Mouse (Mus musculus) v-Abl transformed pro-B cells (cell line): ENCODE measurements around the gene Asap2.

ENCODE experiments used
- in situ Hi-C, 2 experiments: fragments of 400-800 bp; cut with MboI; formaldehyde crosslinking; loops; one replicate each; pipeline ENCODE4 v1.15.1; 2025; ENCODE audit not compliant: unreplicated experiment in 2 of 2

Asap2 gene

GRCm38 (mm10) chr12:21130274-21130823, 140.1 kb downstream of the Asap2 start:
- in situ Hi-C loops: no loop called here

GRCm38 (mm10) chr12:21132537-21132936, 142.3 kb downstream of the Asap2 start:
- in situ Hi-C loops: no loop called here

GRCm38 (mm10) chr12:21133031-21133430, 142.8 kb downstream of the Asap2 start:
- in situ Hi-C loops: no loop called here

DNA sequence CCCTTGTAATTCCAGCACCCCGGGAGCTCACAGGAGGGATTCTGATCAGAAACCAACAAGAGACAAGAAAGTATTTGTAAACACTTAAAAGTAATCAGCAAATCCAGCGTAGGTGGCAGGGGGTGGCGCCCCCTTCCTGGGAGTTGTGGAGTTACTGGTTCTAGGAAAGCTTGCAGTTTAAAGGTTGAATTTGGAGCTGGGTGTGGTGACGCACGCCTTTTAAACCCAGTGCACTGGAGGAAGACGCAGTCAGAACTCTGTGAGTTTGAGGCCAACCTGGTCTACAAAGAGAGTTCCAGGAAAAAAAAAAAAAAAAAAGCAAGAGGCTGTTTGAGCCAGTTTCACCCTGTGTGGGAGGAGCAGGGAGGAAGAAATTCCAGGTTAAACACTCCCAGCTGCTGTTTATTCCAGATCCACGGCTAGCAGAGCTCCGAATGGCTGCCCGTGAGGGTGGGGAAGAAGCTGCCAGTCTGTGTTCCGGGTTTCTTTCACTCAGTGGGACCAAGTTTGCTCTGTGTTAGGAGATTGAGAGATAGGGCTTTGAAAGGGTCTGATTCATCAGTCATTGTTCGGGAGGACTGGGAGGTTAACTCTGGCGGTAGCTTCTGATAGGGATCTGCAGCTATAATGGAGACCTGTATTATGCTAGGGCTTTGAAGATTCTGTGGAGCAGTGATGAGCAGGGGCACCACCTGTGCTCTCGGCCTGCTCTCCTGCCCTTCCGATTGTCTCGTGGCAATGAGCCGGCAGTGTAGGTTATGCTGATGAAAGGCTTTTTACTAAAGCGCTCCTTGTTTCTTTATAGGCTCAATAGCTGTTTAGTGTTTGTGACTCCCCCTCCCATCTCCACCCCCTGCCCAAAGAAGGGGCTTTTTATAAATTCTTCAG, 144.0 kb downstream of the Asap2 start:
- in situ Hi-C loops: no loop called here

- in situ Hi-C loops: no loop called here
These were observed 145.6 kb downstream of the Asap2 start for GRCm38 (mm10) chr12:21135651-21136461.

DNA sequence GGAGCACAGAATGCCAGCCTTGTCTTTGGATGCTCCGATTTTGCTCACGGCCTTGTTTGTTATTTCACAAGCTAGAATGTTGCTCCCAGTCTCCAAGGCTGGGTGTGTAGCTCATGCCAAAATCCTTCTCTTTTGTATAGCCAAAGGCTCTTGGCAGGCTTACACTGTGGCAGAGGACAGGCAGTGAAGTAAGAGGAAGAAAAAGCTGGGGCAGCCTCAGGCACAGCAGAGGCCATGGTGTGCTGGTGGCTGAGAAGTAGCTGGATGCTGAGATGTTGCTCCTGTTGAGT, 146.1 kb downstream of the Asap2 start:
- in situ Hi-C loops: no loop called here

GRCm38 (mm10) chr12:21139560-21139959, 149.3 kb downstream of the Asap2 start:
- in situ Hi-C loops: no loop called here

- in situ Hi-C loops: no loop called here
These were observed 149.9 kb downstream of the Asap2 start for GRCm38 (mm10) chr12:21140153-21140552.

DNA sequence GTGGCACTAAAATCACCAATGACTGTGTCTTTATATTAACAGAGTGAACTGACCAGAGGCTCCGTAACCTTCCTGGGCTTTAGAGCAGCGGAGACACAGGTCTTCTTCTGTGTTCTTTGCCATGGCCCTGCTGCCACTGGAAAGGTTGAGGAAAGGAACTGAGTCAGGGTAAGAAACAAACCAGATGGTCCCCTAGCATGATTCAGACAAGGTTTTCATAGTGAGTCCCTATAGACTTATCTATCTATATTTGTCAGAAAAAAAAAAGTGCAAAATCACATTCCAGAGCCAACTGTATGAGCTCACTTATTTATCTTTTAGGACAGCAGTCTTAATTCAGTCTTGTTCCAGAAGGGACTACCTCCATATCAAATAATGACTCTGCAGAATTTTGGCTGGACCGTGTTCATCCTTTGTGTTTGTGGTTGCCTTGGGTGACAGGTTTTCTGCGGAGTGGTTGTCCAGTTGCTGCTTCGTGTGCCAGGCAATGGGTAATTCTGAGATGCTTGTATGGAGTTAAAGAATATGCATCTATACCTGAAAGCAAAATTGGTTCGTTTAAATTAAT, 150.6 kb downstream of the Asap2 start:
- in situ Hi-C loops: no loop called here

DNA sequence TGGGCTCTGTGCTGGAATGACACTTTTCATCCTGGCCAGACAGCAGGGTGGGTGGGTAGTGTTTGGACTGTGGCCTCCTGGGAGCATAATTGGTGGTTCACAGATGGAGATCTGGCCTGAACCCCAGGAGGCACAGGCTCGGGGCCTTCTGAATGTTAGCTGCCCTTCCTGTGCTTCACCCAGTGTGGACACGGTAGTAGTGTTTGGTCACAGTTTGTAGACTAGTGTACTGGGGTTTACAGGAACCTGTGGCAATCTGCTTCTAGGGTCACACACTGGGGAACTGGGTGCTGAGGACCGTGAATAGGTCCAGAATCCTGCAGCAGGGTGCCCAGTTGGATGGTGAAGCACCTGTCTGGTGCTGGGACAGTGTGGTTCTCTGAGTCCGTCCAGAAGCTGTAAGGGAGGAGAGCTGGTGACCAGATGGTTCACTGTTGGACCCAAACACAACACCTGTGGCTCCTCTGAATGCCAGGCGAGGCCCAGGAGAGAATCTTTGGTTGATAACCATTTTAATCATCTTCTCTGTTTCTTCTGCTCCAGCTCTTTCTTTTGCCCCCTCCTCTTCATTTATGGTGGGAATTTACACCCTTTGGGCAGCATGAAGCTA, 151.5 kb downstream of the Asap2 start:
- in situ Hi-C loops: no loop called here

DNA sequence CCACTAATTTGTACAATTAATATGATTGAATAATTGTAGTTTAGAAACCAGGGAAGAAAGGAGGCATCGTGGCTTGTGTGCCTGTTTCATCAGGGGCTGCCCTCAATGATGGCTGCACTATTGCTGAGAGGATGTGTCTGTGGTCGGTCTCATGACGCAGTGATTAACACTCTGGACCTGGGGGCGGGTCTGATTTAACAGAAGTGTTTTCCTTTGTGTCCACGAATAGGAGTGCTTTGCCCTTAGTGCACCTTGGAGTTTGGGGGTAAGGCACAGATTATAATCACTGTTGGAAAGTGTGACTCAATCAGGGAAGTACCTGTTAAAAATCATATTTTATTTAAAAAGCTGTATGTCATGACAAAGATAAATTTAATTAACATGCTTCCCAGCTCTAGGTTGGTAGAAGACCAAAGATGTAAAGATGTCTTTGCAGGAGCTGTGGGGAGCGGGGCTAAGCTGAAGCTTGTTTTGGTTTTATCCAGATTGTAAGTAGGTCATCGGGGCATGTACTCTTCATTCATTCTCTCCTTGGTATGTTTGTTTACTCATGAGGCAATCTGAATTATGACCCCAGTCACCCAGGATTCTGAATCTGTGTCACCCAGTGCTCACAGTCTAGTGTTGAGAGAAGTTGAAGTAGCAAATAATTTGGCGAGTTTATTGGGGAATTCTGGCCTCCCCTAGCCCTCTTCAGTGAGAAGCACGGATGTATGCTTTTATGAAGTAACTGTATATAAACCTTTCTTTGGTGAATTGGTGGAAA, 152.4 kb downstream of the Asap2 start:
- in situ Hi-C loops: no loop called here

DNA sequence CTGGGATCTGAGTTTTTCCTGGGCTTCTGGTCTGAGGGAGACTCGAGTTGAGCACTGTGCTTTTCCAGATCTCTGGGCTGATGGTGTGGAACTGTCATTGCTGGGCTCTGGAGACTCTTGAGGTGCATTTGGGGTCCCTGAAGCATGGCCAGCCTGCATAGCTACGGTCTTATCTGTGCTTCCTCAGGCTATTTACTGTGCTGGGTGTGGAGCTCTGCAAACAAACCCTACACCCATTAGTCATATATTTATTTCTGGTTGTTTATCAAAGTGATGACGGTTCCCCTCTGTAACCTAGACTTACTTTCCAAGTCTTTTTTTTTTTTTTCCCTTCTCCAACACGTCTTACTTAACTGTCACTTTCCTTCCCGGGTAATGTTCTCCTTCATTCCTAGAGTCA, 154.3 kb downstream of the Asap2 start:
- in situ Hi-C loops: no loop called here

GRCm38 (mm10) chr12:21145050-21145449, 154.8 kb downstream of the Asap2 start:
- in situ Hi-C loops: no loop called here

DNA sequence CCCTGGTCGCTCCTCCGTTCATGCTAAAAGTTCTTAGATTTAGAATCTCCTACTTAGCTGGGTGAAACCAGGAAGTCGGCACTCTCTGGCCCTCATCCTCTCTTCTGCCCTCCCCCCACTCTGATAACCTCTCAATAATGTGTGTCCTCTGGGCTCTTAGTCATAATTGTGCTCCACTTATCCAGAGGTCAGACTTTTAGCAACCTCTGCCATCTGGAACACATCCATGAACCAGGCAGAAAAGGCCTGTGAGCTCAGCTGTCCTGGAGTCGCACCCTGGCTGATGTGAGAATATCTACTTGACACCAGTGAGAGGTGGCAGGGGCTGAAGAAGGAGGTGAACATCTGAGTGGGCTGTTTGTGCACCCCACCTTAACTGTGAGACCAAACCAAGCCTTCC, 156.6 kb downstream of the Asap2 start:
- in situ Hi-C loops: no loop called here

GRCm38 (mm10) chr12:21153279-21153707, 163.0 kb downstream of the Asap2 start:
- in situ Hi-C loops: no loop called here

GRCm38 (mm10) chr12:21155062-21155461, 164.8 kb downstream of the Asap2 start:
- in situ Hi-C loops: no loop called here

GRCm38 (mm10) chr12:21159304-21159703, 169.0 kb downstream of the Asap2 start:
- in situ Hi-C loops: no loop called here

DNA sequence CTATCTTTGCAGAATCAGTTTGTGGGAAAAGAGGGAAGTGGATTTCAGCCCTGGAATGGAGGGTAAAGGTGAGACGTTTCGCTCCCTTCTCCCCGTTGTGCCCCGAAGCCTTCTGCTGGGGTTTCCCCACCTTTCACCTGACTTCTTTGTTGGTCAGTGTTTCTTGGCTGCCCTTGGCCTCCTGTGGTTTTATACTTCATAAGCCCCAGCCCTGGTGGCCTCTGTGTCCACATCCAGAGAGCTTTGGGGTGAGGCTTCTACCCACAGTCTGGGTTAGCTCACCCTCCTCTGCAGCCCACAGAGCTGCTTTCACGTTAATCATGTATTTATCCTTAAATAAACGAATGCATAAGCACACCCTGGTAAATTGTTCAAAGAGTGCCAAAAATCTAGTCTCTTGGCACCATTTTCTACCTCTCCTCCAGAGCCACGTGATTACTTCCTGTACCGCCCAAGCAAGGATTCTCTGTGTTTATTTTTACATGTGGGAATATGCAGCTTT, 170.1 kb downstream of the Asap2 start:
- in situ Hi-C loops: no loop called here

DNA sequence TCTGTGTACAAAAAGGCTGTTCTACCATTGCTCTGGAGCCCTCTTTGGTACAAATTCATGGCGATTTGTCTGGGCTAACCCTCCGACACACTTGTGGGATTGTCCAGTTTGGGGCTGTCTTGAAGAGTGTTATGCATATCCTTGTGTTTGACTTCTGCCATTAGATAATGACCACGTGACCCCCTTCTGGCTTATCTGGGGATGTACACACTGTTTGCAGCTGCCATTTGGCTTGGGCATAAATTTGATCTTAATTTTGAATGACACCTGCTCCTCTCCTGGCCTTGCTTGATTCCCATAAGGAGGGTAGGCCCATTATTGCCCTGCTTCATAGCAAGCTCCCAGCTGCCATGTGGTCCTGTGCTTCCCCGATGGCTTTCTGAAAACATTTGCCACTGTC, 171.6 kb downstream of the Asap2 start:
- in situ Hi-C loops: no loop called here

- in situ Hi-C loops: no loop called here
These were observed 173.4 kb downstream of the Asap2 start for GRCm38 (mm10) chr12:21163706-21164105.
